Mouse (Mus musculus) inflammation-experienced regulatory T-cells, adult 16 weeks (primary cell): ENCODE data around the gene Gm20708. TPM values are rescaled to one million over a fixed set of nuclear protein-coding genes. Genes with fewer than 3 reads are reported as not detected.

Source experiments
- polyA plus RNA-seq: library from polyadenylated mRNA; unstranded; fragments of 100-300 nt; shearing (Covaris generic); gene quantifications from one replicate; pipeline ENCODE4 v1.2.1, GENCODE M21; 2017

The Gm20708 gene
- 2.3 TPM for polyA plus RNA-seq

DNA sequence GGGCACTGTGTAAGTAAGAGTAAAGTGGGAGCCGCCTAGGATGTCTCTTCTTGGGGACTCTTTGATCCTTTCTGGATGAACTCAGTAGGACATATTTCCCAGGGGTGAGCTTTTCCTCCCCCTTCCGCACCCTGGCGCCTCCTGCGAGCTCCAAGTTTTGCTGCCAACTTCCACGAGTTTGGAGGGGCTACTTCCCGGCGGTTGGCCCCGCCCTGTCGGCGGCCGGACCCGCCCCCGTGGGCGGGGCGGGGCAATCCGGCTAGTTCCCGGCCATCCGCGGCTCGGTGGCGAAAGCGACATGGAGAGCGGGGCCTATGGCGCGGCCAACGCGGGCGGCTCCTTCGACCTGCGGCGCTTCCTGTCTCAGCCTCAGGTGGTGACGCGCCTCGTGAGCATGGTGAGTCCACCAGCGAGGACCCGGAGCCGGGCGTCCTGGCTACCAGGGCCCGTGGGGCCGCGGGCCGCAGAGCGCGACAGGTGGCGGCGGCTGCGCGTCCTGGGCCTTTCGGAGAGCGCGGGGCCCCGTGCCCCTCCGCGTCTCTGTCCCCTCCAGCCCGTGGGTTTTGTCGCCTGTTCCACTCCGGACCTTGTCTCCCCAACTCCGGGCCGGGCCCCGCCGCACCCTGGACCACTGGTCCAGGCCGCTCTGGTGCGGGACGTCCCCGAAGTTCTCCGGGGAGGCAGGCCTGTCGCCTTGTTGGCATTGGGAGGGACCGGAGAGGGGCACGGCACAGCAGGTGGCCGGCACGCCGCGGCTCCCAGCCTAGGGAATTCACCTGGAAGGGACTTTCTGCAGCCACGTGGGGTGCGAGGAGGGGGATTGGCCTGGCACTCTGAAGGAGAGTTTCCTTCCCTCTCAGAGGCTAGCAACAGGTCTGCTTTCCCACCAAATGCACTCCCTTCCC is at the start of gene Gm20708, which contains the start of gene Syngr2:
TSS of gene Gm20708 (plus strand) at position 262 of the 905 bp plus-strand sequence.
TSS of gene Syngr2 (plus strand) at position 262 of the 905 bp plus-strand sequence.

DNA sequence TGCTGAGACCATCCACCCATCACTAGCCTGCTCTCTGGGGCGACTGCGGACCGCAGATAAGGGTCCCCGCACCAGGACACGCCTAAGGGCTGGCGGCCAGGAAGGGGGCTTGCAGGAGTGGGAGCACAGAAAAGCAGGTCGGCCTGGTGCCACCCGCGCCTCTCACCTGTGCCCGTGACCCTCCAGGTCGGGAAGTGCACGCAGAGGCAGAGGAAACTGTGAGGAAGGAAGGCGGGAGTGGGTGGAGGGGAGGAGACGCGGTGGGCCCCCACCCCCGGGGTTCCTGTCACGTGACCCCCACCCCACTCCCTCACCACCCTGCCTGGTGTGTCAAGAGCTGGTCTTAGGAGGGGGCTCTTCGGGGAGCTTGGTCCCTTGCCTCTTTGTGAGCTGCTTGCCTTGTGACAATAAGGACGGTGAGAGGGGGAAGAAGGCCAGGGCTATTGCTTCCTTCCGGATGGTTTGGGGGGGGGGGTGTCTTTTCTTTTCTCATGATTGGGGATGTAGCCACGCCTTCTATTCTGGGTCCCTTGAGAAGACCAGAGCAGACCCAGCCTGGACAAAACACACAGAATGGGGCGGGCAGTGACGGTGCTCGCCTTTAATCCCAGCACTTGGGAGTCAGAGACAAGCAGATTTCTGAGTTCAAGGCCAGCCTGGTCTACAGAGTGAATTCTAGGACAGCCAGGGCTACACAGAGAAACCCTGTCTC is 27.3 kb upstream of the Gm20708 start, which contains the start of the genes Tmc8 and Tmc6:
TSS of gene Tmc8 (plus strand) at position 84 of the 712 bp plus-strand sequence.
TSS of gene Tmc6 (minus strand) at position 206 of the 712 bp plus-strand sequence.

DNA sequence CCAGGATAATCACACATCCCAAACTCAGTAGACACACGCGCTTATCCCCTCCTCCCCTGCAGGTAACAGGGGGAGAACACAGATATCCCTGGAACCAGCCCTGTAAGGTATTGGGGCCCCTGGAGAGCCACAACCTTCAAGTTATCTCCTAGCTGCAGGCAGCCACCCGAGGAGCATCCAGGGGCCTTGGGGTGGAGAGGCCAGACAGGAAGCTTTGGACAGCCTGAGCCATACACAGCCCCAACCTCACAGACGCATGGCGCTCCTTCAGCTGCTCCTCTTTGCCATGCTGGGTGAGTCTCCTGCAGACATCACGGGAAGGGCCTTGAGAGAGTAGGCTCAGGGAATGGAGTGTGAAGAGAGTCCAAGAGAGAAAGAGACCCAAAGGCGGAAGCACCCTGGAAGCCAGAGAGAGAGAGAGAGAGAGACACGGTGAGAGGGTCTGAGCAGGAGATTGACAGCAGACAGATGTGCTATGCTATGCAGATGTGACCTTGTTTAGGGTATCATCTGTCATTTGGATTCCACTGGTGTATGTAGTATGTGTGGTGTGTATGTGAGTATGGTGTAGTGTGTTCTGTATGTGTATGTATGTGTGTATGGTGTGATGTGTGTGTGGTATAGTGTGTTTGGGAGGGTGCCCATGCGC is 11.8 kb upstream of the Gm20708 start, which contains the start of gene 6030468B19Rik:
TSS of gene 6030468B19Rik (plus strand) at position 150 of the 649 bp plus-strand sequence.

DNA sequence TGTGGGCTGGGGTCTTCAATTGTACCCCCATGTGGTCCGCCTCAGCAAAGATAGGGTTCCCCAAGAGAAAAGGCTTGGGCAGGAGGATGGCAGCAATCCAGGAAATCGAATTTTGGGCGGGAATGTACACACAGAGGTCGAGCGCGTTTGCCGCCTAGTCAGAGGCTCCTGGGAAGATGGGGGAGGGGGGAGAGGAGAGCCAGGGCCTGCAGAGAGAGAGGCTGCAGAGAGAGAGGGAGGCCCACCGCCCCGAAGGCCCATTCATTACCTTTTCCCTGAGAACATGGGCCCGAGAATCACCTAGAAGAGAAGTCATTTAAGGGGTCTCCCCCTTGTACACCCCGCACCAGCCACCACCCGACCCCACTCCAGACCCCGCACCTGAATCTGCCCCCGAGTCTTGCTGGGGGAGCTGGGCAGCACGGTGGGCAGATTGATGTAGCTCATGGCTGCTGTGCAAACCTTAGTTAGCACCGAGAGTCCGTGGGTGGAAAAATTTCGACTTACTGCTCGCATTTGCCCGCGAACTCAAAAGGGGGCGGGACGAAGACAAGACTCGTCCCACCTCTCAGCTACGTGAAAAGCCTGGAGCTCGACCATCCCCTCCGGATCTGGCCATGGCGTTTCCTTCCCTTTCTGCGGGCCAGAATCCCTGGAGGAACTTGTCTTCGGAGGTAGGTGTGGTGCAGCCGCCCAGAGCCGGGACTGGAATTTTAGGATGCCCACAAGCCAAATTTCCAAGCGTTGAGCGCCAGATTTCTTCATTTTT is 16.0 kb downstream of the Gm20708 start, which contains the start of the genes Afmid and Tk1:
TSS of gene Afmid (plus strand) at position 592 of the 769 bp plus-strand sequence.
TSS of gene Tk1 (minus strand) at position 760 of the 769 bp plus-strand sequence.

DNA sequence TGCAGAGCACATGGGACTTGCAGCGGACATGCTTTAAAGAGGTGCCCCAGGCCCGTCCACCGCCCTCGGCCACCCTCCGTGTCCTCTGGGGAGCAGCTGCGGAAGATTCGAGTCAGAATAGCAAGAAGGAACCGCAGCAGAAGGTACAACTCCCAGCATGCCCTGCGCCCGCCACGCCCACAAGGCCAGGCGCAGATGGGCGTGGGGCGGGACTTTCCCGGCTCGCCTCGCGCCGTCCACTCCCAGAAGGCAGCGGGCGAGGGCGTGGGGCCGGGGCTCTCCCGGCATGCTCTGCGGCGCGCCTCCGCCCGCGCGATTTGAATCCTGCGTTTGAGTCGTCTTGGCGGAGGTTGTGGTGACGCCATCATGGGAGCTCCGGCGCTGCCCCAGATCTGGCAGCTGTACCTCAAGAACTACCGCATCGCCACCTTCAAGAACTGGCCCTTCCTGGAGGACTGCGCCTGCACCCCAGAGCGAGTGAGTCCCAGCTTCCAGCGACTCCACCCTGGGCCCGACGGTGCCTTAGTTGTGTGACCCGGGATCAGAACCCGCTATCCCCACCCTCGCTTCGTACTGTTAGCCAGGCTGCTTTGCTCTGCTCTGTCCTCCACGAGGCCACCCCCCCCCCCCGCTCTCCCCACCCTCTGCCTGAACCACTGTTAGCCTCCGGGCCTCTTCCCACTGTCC is 39.7 kb downstream of the Gm20708 start, which contains the start of gene Birc5:
TSS of gene Birc5 (plus strand) at position 267 of the 687 bp plus-strand sequence.

DNA sequence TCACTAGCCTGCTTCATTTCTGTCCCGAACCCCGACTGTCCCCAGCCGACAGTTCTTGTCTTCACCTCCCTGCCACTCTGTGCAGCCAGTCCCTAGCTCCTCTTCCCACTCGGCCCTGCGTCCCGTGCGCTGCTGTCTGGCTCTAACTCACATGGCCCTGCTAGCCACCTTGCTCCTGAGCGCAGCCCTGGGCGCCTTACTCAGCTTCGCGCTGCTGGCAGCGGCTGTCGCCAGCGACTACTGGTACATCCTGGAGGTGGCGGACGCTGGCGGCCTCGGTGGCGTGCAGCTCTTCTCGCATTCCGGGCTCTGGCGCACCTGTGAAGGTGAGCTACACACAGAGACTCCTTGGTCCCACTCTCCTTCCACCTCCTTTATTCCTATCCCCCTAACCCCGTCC is 51.1 kb downstream of the Gm20708 start, which contains the start of gene Tmem235:
TSS of gene Tmem235 (plus strand) at position 152 of the 400 bp plus-strand sequence.

DNA sequence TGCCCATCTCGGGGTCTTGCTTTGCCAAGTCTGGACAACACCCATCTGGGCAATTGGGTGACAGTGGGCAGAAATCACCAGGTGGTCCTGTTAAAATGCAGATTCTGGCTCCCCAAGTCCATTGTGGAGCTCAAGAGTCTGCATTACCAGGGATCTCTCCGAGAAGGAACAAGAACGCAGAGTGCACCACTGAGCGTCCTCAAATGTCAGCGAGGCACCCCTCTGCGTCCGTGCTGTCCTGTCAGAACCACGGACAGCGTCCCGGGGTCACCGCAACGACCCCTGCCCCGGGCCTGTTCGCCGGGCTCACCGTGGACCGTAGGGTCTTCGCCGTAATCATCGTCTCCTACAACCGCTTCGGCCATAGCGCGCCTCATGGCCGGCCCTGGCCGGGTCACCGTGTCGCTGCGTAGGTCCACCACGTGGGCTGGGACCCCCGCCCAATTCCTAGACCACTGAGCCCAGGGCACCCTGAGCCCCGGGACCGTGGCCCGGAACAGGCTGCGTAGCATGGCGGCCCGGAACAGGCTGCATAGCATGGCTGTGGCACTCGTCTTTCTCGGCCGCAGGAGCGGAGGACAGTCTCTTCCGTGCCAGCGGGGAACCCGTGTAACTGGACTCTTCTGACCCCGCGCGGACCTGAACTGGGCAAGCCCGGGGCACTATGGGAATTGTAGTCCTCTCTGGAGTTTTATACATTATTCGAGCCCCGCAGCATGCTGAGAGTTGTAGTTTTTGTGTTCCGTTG is 63.6 kb downstream of the Gm20708 start, which contains the start of gene Tha1:
TSS of gene Tha1 (minus strand) at position 621 of the 748 bp plus-strand sequence.

Other genes starting within 250 kb of the Gm20708 start
- 9.7 TPM for gene Tnrc6c, start 155.4 kb upstream of the Gm20708 start, polyA plus RNA-seq
- gene Tmc8, start 27.6 kb upstream of the Gm20708 start, polyA plus RNA-seq, result 137 TPM
- 162 TPM for gene Tmc6, start 27.5 kb upstream of the Gm20708 start, polyA plus RNA-seq
- 0.55 TPM for gene 6030468B19Rik, start 12.0 kb upstream of the Gm20708 start, polyA plus RNA-seq
- 209 TPM for gene Syngr2, start within 50 bp of the Gm20708 start, polyA plus RNA-seq
- gene Afmid, start 16.3 kb downstream of the Gm20708 start, polyA plus RNA-seq, result 26.0 TPM
- 39.1 TPM for gene Tk1, start 16.4 kb downstream of the Gm20708 start, polyA plus RNA-seq
- gene Birc5, start 39.6 kb downstream of the Gm20708 start, polyA plus RNA-seq, result 23.7 TPM
- gene Tmem235, start 51.1 kb downstream of the Gm20708 start, polyA plus RNA-seq, result not detected
- gene Tha1, start 63.8 kb downstream of the Gm20708 start, polyA plus RNA-seq, result 24.6 TPM
- 110 TPM for gene Socs3, start 160.4 kb downstream of the Gm20708 start, polyA plus RNA-seq
- 41.1 TPM for gene Pgs1, start 176.6 kb downstream of the Gm20708 start, polyA plus RNA-seq